Mouse (Mus musculus): ENCODE measurements around the gene Rfc4.

GRCm38 (mm10) chr16:23144326-23144725, 16.8 kb upstream of the Rfc4 start:
- TF ChIP-seq EP300 (IDR thresholded peaks at IDR 0.05; ENCODE audit: low read depth): no peak
- TF ChIP-seq CTCF (IDR thresholded peaks at IDR 0.05; ENCODE audit: low read depth): no peak
